Mouse (Mus musculus): ENCODE results near the gene Mki67. TPM values are rescaled to one million over a fixed set of nuclear protein-coding genes. Genes with fewer than 3 reads are reported as not detected.

The Mki67 gene
- polyA plus RNA-seq, 1 experiment from 2014 or later, result 5.6 TPM

DNA sequence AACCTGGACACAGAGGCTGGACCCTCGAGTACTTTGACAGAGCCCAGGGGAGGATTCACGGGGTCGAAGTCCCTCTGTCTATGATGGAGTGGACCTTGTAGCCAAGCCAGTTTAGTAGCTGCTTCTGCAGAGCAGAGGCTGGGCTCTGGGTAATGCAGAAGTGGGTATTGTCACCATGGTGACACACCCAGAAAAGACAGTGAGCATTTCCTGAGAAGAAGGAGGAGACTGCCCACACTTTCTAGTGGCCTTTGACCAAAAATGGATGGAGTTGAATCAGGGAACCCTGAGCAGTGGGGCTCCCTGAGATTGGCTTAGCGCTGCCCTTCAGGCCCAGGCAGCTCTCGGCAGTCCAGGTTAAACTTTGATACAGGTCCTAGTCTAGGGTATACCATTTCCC, 66.1 kb downstream of the Mki67 start:
- H3K27ac ChIP-seq (ENCODE audit: low read depth, low read length), result no peak overlapping the region
- no peak for ATAC-seq
- H3K4me2 ChIP-seq (ENCODE audit: low read length), result no peak overlapping the region
- H3K9me3 ChIP-seq (ENCODE audit: control insufficient read depth, low read length), result no peaks in the 10 kb centered on the region; the same call in 1 of the 2 replicates
- no peak overlapping the region for H3K4me3 ChIP-seq (ENCODE audit: low read length)
- H3K36me3 ChIP-seq (ENCODE audit: control insufficient read depth, insufficient read depth, low read length), result no peaks in the 10 kb centered on the region
- no peak overlapping the region for H3K9ac ChIP-seq (ENCODE audit: low read depth, low read length)
- 96% methylated on average over 5 of the region's 5 CpGs for WGBS
- H3K4me1 ChIP-seq (ENCODE audit: control insufficient read depth, insufficient read depth, low read depth, low read length), result no peaks in the 10 kb centered on the region
- no peaks in the 10 kb centered on the region for H3K27me3 ChIP-seq (replicated peaks; ENCODE audit: control insufficient read depth, insufficient read depth, low read length)

DNA sequence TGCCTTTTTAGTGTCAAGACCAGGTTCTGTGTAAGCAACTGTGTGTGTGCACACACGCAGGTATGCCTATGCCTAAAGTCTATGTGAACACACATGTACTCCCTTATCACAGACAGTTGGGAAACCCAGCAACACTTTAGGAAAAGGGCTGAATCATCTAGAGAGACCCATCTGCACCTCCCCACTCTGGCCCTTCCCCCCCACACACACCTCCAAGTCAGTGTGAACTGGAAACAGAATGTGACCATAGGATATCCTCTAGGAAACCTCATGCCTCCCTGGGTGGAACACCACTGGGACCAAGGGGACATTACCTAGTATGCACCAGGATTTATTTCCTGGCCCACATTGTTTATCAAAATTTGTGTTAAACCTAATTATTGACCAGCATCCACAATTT, 66.9 kb downstream of the Mki67 start:
- Histone ChIP-seq H3K9me3 (ENCODE audit: control insufficient read depth, low read length) (no peaks in the 10 kb centered on the region; the same call in 1 of the 2 replicates), H3K27ac (ENCODE audit: low read depth, low read length) (no peak overlapping the region), H3K4me2 (ENCODE audit: low read length) (no peak overlapping the region), H3K4me1 (ENCODE audit: control insufficient read depth, insufficient read depth, low read depth, low read length) (no peaks in the 10 kb centered on the region), H3K36me3 (ENCODE audit: control insufficient read depth, insufficient read depth, low read length) (no peaks in the 10 kb centered on the region), H3K9ac (ENCODE audit: low read depth, low read length) (no peak overlapping the region), H3K27me3 (replicated peaks; ENCODE audit: control insufficient read depth, insufficient read depth, low read length) (no peaks in the 10 kb centered on the region), H3K4me3 (ENCODE audit: low read length) (no peak overlapping the region)
- no peak for ATAC-seq
- 100% methylated on average over 1 of the region's 1 CpGs for WGBS

DNA sequence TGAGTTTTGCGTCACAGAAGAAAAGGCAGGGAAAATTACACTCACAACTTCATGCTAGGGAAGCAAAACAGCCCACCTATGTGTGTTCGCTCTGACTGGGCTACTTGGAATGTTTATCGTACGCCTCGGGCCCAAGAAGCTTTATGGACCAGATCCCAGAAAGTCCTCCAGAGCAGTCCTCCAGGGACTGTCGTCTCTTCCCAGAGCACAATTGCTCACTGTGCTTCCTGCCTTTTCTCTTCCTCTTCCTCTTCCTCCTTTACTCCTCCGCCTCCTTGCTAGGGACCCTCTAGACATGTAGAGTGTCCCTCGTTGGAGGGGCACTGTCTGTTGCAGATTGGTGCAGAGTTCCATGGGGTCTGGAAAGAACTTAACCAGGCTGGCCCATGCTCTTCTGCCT, 67.3 kb downstream of the Mki67 start:
- Histone ChIP-seq H3K9me3 (ENCODE audit: control insufficient read depth, low read length) (no peaks in the 10 kb centered on the region; the same call in 1 of the 2 replicates), H3K9ac (ENCODE audit: low read depth, low read length) (no peak overlapping the region), H3K27me3 (replicated peaks; ENCODE audit: control insufficient read depth, insufficient read depth, low read length) (no peaks in the 10 kb centered on the region), H3K4me3 (ENCODE audit: low read length) (no peak overlapping the region), H3K27ac (ENCODE audit: low read depth, low read length) (no peak overlapping the region), H3K4me1 (ENCODE audit: control insufficient read depth, insufficient read depth, low read depth, low read length) (no peaks in the 10 kb centered on the region), H3K4me2 (ENCODE audit: low read length) (no peak overlapping the region), H3K36me3 (ENCODE audit: control insufficient read depth, insufficient read depth, low read length) (no peaks in the 10 kb centered on the region)
- WGBS, result 86% methylated on average over 8 of the region's 8 CpGs
- ATAC-seq, result no peak

DNA sequence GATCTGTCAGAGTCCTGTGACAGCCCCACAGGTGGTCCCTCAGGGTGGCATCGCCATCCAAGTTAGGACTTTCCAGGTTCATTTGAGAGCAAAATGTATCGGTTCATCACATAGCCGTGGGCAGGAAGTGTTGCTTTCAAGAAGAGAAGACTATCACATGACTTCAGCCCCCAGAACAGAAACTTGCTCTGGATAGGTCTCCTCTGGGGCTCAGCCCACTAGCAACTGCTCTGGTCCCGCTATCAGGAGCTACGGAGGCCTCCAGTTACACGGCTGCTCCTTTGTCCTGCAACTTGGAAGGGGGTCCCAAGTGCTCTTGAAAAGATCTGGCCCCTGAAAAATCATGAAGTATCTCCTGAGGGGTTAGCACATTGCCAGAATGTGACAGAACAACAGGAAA, 69.2 kb downstream of the Mki67 start:
- no peak overlapping the region for H3K4me3 ChIP-seq (ENCODE audit: low read length)
- H3K27me3 ChIP-seq (replicated peaks; ENCODE audit: control insufficient read depth, insufficient read depth, low read length), result no peaks in the 10 kb centered on the region
- no peak overlapping the region for H3K9ac ChIP-seq (ENCODE audit: low read depth, low read length)
- no peaks in the 10 kb centered on the region; the same call in 1 of the 2 replicates for H3K9me3 ChIP-seq (ENCODE audit: control insufficient read depth, low read length)
- no peaks in the 10 kb centered on the region; the same call in 1 of the 2 replicates for H3K4me1 ChIP-seq (ENCODE audit: control insufficient read depth, insufficient read depth, low read depth, low read length)
- no peak overlapping the region for H3K4me2 ChIP-seq (ENCODE audit: low read length)
- H3K27ac ChIP-seq (ENCODE audit: low read depth, low read length), result no peak overlapping the region
- WGBS, result 82% methylated on average over 6 of the region's 6 CpGs
- no peak for ATAC-seq
- H3K36me3 ChIP-seq (ENCODE audit: control insufficient read depth, insufficient read depth, low read length), result no peaks in the 10 kb centered on the region

DNA sequence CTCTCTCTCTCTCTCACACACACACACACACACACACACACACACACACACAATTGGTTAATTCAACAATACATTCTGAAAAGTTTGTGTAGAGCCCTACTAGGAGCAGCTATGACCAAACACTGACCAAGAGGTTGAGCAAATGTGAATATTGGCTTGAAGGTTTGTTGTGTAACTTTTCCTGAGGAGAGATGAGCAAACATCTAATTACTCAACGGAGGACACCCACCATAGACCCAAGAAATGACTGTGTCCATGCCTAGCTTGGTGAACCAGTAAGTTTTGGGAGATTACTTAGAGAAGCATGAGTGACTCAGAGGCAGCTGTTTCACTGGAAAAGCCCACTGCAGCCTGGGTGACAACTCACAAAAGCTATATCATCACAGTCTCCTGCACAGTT, 71.7 kb downstream of the Mki67 start:
- Histone ChIP-seq H3K36me3 (ENCODE audit: control insufficient read depth, insufficient read depth, low read length) (no peaks in the 10 kb centered on the region), H3K27me3 (replicated peaks; ENCODE audit: control insufficient read depth, insufficient read depth, low read length) (no peaks in the 10 kb centered on the region), H3K9ac (ENCODE audit: low read depth, low read length) (no peak overlapping the region), H3K27ac (ENCODE audit: low read depth, low read length) (no peak overlapping the region), H3K4me3 (ENCODE audit: low read length) (no peak overlapping the region), H3K4me1 (ENCODE audit: control insufficient read depth, insufficient read depth, low read depth, low read length) (peaks cover 8% of the 10 kb centered on the region), H3K4me2 (ENCODE audit: low read length) (no peak overlapping the region), H3K9me3 (ENCODE audit: control insufficient read depth, low read length) (no peaks in the 10 kb centered on the region; the same call in 1 of the 2 replicates)
- 95% methylated on average over 1 of the region's 1 CpGs for WGBS
- ATAC-seq, result no peak

DNA sequence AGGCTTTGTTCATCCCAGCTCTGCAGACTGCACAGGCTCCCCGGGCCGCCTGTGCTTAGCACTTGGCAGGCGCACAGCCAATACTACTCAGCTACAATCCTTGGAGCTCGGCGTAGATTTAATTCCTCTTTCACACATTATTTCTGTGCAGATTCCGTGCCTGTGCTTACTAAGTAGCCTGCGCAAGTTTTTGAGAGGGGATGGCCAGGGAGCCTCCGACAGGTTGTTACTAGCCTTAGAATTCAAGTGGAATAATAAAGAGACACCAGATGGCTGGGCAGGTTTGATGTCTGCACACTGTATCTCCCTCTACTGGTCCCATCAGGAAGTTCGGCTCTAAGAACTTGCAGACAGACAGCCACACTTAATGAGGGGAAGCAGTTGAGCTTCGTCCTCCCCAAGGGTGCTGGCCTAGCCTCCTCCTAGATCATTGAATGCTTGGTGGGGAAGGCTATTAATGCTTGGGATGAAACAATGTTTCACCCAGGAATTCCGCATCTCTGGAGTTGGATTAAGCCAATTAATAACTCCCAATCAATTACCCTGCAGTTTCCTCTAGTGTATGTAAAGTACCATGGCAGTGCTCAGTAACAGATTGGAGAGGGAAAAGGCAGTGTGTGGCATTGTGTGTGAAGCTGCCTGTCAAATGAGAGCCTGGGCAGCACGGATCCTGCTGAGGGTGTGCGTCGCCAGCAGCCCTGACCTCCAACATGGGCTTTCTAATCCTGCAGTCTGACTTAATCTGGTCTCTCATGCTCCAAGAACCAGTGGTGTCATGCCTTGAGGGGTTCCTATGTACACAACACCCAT, 74.3 kb downstream of the Mki67 start:
- no peak overlapping the region for H3K4me3 ChIP-seq (ENCODE audit: low read length)
- H3K4me2 ChIP-seq (ENCODE audit: low read length), result peak overlapping the region; percentile 45
- no peaks in the 10 kb centered on the region for H3K36me3 ChIP-seq (ENCODE audit: control insufficient read depth, insufficient read depth, low read length)
- H3K9ac ChIP-seq (ENCODE audit: low read depth, low read length), result no peak overlapping the region
- WGBS, result 52% methylated on average over 14 of the region's 14 CpGs
- peaks cover 12% of the 10 kb centered on the region for H3K4me1 ChIP-seq (ENCODE audit: control insufficient read depth, insufficient read depth, low read depth, low read length)
- peak overlapping the region; percentile 20; the same call in 1 of the 2 replicates for H3K27ac ChIP-seq (ENCODE audit: low read depth, low read length)
- H3K27me3 ChIP-seq (replicated peaks; ENCODE audit: control insufficient read depth, insufficient read depth, low read length), result no peaks in the 10 kb centered on the region
- peak; percentile 80 for ATAC-seq
- H3K9me3 ChIP-seq (ENCODE audit: control insufficient read depth, low read length), result no peaks in the 10 kb centered on the region

Other genes starting within 250 kb of the Mki67 start
- gene Clrn3, start 187.7 kb downstream of the Mki67 start, polyA plus RNA-seq (2015; fragmentation: Nextera tagmentation; extraction: Ambion mirVana), result not detected in 2 replicates
- 6.9 and 8.1 TPM in 2 replicates for gene Ptpre, start 178.9 kb downstream of the Mki67 start, polyA plus RNA-seq (2015; fragmentation: Nextera tagmentation; extraction: Ambion mirVana)

Measured in hindbrain, embryonic 16.5 days (tissue).